Mouse (Mus musculus): ENCODE measurements around the gene Zmym2. TPM values are rescaled to one million over a fixed set of nuclear protein-coding genes. Genes with fewer than 3 reads are reported as not detected.

The Zmym2 gene
- polyA plus RNA-seq, 1 experiment: 16.6 TPM

DNA sequence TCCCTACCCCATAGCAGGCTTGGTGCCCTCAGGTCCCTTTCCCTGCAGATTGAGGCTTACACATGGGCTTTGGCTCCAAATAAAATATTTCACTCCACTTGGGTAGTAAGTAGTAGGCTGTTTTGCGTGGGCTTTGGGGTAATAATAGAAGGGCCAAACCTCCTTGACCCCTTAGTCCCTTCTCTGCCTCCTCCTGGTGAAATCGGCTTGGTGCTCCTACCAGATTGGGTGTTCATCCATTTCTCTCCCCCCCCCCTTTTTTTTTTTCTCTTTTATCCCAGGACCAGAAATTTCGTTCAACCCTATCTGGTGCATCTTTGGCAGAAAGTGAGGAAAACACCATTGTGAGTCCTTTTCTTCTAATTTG, 1.0 kb downstream of the Zmym2 start:
- H3K4me3 ChIP-seq (ENCODE audit: control insufficient read depth, insufficient read depth, low read length): peak overlapping the region; percentile 73
- peak overlapping the region; percentile 75 for H3K27ac ChIP-seq (ENCODE audit: control insufficient read depth, insufficient read depth, low read length)
- H3K27me3 ChIP-seq (ENCODE audit: control insufficient read depth, insufficient read depth, low read length): no peaks in the 10 kb centered on the region
- TF ChIP-seq POLR2A (IDR thresholded peaks at IDR 0.05; ENCODE audit: control insufficient read depth, extremely low read depth, insufficient read depth, low read length, poor library complexity) (no peak), CTCF (IDR thresholded peaks at IDR 0.05; ENCODE audit: borderline replicate concordance, control insufficient read depth, extremely low read depth, insufficient read depth, low read length, poor library complexity) (no peak)
- no peak for DNase-seq
- 0 out of 2 replicates have a peak, but pooled peaks cover 4% of the 10 kb centered on the region for H3K36me3 ChIP-seq (ENCODE audit: control insufficient read depth, insufficient read depth, low read length)
- H3K4me1 ChIP-seq (replicated peaks; ENCODE audit: control insufficient read depth, insufficient read depth, low read length): no peaks in the 10 kb centered on the region
- 0% methylated on average over 3 of the region's 3 CpGs for WGBS

DNA sequence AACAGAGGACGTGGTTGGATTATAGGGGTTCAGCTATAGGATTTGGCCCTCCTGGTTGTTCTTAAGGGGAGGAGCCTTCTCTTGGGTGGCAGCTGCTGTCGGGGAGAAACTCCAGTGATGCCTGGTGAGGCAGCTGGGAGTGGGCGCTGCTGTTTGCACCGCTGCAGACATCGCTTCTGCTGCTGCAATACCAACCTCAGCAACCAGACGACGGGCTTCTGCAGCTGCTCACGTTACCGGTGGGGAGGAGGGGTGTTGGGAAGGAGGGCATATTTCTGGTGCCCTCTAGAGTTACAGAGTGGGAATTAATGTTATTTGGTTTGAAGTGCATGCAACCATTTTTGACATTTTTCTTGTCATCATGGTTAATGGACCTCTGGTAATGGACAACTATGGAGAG, 1.4 kb downstream of the Zmym2 start:
- H3K36me3 ChIP-seq (ENCODE audit: control insufficient read depth, insufficient read depth, low read length): 0 out of 2 replicates have a peak, but pooled peaks cover 4% of the 10 kb centered on the region
- H3K4me1 ChIP-seq (replicated peaks; ENCODE audit: control insufficient read depth, insufficient read depth, low read length): no peaks in the 10 kb centered on the region
- DNase-seq: peak; percentile 79
- WGBS: under 1% methylated on average over 9 of the region's 9 CpGs
- peak; percentile 77 for TF ChIP-seq CTCF (IDR thresholded peaks at IDR 0.05; ENCODE audit: borderline replicate concordance, control insufficient read depth, extremely low read depth, insufficient read depth, low read length, poor library complexity)
- TF ChIP-seq POLR2A (IDR thresholded peaks at IDR 0.05; ENCODE audit: control insufficient read depth, extremely low read depth, insufficient read depth, low read length, poor library complexity): no peak
- peak overlapping the region; percentile 75 for H3K27ac ChIP-seq (ENCODE audit: control insufficient read depth, insufficient read depth, low read length)
- H3K4me3 ChIP-seq (ENCODE audit: control insufficient read depth, insufficient read depth, low read length): peak overlapping the region; percentile 73
- H3K27me3 ChIP-seq (ENCODE audit: control insufficient read depth, insufficient read depth, low read length): no peaks in the 10 kb centered on the region

DNA sequence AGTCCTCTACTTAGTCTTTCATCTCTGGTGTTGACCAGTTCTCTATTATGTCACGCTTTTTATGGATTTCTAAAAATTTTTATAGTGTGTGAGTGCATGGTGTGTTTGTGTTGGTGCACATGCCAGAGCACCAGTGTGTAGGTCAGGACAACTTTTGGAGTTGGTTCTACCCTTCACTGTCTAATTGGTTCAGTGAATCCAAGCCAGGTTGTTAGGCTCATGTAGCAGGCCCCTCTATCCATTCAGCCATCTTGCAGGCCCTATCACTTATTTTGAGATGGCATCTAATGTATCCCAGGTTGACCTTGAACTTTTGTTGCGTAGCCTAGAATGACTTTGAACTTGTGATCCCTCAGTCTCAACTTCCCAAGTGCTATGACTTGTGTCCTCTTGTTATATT, 2.0 kb downstream of the Zmym2 start:
- no peak for DNase-seq
- no peak for TF ChIP-seq POLR2A (IDR thresholded peaks at IDR 0.05; ENCODE audit: control insufficient read depth, extremely low read depth, insufficient read depth, low read length, poor library complexity)
- no peak for TF ChIP-seq CTCF (IDR thresholded peaks at IDR 0.05; ENCODE audit: borderline replicate concordance, control insufficient read depth, extremely low read depth, insufficient read depth, low read length, poor library complexity)
- Histone ChIP-seq H3K27ac (ENCODE audit: control insufficient read depth, insufficient read depth, low read length) (no peak overlapping the region), H3K27me3 (ENCODE audit: control insufficient read depth, insufficient read depth, low read length) (no peaks in the 10 kb centered on the region), H3K36me3 (ENCODE audit: control insufficient read depth, insufficient read depth, low read length) (0 out of 2 replicates have a peak, but pooled peaks cover 4% of the 10 kb centered on the region), H3K4me3 (ENCODE audit: control insufficient read depth, insufficient read depth, low read length) (no peak overlapping the region), H3K4me1 (replicated peaks; ENCODE audit: control insufficient read depth, insufficient read depth, low read length) (no peaks in the 10 kb centered on the region)
- 79% methylated on average over 2 of the region's 2 CpGs for WGBS

DNA sequence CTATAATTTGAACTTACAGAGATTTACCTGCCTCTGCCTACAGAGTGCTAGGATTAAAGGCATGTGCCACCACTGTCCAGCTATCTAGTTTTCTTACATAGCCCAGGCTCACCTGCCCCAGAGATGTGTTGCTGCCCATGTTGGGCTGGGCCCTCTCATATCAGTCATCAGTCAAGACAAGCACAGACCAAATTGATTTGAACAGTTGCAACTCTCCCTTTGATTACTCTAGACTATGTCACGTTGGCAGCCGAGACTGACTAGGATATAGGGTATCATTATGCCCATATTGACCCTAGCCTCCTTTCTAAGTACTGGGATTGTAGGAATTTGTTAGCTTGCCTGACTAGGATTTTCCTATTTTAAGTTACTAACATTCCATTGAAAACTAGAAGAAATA, 8.0 kb downstream of the Zmym2 start:
- H3K4me3 ChIP-seq (ENCODE audit: control insufficient read depth, insufficient read depth, low read length): no peak overlapping the region
- no peak for DNase-seq
- 0 out of 2 replicates have a peak, but pooled peaks cover 2% of the 10 kb centered on the region for H3K4me1 ChIP-seq (replicated peaks; ENCODE audit: control insufficient read depth, insufficient read depth, low read length)
- 93% methylated on average over 2 of the region's 2 CpGs for WGBS
- H3K27me3 ChIP-seq (ENCODE audit: control insufficient read depth, insufficient read depth, low read length): no peaks in the 10 kb centered on the region
- 0 out of 2 replicates have a peak, but pooled peaks cover 17% of the 10 kb centered on the region for H3K36me3 ChIP-seq (ENCODE audit: control insufficient read depth, insufficient read depth, low read length)
- no peak overlapping the region for H3K27ac ChIP-seq (ENCODE audit: control insufficient read depth, insufficient read depth, low read length)
- TF ChIP-seq POLR2A (IDR thresholded peaks at IDR 0.05; ENCODE audit: control insufficient read depth, extremely low read depth, insufficient read depth, low read length, poor library complexity) (no peak), CTCF (IDR thresholded peaks at IDR 0.05; ENCODE audit: borderline replicate concordance, control insufficient read depth, extremely low read depth, insufficient read depth, low read length, poor library complexity) (no peak)

DNA sequence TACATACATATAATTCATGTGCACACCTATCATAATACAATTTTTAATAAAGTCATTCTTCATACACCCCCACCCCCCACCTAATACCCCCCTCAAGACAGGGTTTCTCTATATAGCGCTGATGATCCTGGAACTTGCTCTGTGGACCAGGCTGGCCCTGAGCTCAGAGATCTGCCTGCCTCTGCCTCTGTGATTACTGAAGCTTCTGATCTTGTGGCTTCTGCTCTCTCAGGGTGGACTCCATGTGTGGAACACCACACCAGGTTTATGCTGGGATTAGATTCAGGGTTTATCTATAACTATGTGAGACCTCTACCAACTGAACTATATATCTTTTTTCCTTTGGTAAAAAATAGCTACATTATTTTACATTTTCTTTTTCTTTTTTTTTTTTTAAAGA, 10.1 kb downstream of the Zmym2 start:
- Histone ChIP-seq H3K27me3 (ENCODE audit: control insufficient read depth, insufficient read depth, low read length) (no peaks in the 10 kb centered on the region), H3K36me3 (ENCODE audit: control insufficient read depth, insufficient read depth, low read length) (0 out of 2 replicates have a peak, but pooled peaks cover 15% of the 10 kb centered on the region), H3K27ac (ENCODE audit: control insufficient read depth, insufficient read depth, low read length) (no peak overlapping the region), H3K4me3 (ENCODE audit: control insufficient read depth, insufficient read depth, low read length) (no peak overlapping the region), H3K4me1 (replicated peaks; ENCODE audit: control insufficient read depth, insufficient read depth, low read length) (0 out of 2 replicates have a peak, but pooled peaks cover 2% of the 10 kb centered on the region)
- WGBS: 97% methylated on average over 1 of the region's 1 CpGs
- no peak for DNase-seq
- TF ChIP-seq POLR2A (IDR thresholded peaks at IDR 0.05; ENCODE audit: control insufficient read depth, extremely low read depth, insufficient read depth, low read length, poor library complexity) (no peak), CTCF (IDR thresholded peaks at IDR 0.05; ENCODE audit: borderline replicate concordance, control insufficient read depth, extremely low read depth, insufficient read depth, low read length, poor library complexity) (no peak)

DNA sequence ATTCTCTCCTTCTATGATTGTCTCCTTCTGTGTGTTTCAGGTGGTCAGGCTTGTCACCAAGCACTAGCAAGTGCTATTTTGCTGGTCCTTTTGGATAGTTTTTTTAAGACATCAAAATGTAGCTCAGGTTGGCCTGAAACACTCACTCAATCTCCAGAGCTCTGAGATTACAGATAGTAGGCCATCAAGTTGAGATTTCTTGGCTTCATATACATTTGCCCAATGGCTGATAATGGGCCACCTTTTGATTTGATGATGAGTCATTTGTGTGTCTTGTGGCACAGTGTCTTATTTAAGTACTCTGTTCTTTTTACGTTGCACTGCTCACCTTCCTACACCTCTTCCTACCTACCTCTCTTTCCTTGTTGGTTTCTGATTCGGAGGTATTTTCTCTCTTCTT, 11.0 kb downstream of the Zmym2 start:
- H3K27me3 ChIP-seq (ENCODE audit: control insufficient read depth, insufficient read depth, low read length): no peaks in the 10 kb centered on the region
- H3K27ac ChIP-seq (ENCODE audit: control insufficient read depth, insufficient read depth, low read length): no peak overlapping the region
- 89% methylated on average over 2 of the region's 2 CpGs for WGBS
- peaks cover 19% of the 10 kb centered on the region; the same call in 1 of the 2 replicates for H3K36me3 ChIP-seq (ENCODE audit: control insufficient read depth, insufficient read depth, low read length)
- TF ChIP-seq POLR2A (IDR thresholded peaks at IDR 0.05; ENCODE audit: control insufficient read depth, extremely low read depth, insufficient read depth, low read length, poor library complexity) (no peak), CTCF (IDR thresholded peaks at IDR 0.05; ENCODE audit: borderline replicate concordance, control insufficient read depth, extremely low read depth, insufficient read depth, low read length, poor library complexity) (no peak)
- DNase-seq: no peak
- H3K4me3 ChIP-seq (ENCODE audit: control insufficient read depth, insufficient read depth, low read length): no peak overlapping the region
- 0 out of 2 replicates have a peak, but pooled peaks cover 2% of the 10 kb centered on the region for H3K4me1 ChIP-seq (replicated peaks; ENCODE audit: control insufficient read depth, insufficient read depth, low read length)

DNA sequence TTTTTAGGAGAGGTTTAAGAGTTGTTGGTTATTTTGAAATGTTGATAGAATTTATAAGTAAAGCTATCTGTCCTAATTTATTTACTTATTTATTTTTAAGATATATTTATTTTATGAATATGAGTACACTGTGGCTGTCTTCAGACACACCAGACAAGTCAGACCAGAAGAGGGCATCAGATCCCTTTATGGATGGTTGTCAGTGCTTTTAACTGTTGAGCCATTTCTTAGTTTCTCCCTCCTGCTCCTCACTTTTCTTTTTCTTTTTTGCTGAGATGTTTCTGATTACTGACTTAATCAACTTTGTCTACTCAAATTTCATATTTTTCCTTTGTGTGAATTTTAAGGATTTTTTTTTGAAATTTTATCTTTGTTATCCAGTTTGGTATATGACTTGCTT, 13.2 kb downstream of the Zmym2 start:
- peaks cover 21% of the 10 kb centered on the region for H3K36me3 ChIP-seq (ENCODE audit: control insufficient read depth, insufficient read depth, low read length)
- H3K4me3 ChIP-seq (ENCODE audit: control insufficient read depth, insufficient read depth, low read length): no peak overlapping the region
- H3K27me3 ChIP-seq (ENCODE audit: control insufficient read depth, insufficient read depth, low read length): no peaks in the 10 kb centered on the region
- H3K27ac ChIP-seq (ENCODE audit: control insufficient read depth, insufficient read depth, low read length): no peak overlapping the region
- no peaks in the 10 kb centered on the region for H3K4me1 ChIP-seq (replicated peaks; ENCODE audit: control insufficient read depth, insufficient read depth, low read length)
- no peak for DNase-seq
- no peak for TF ChIP-seq POLR2A (IDR thresholded peaks at IDR 0.05; ENCODE audit: control insufficient read depth, extremely low read depth, insufficient read depth, low read length, poor library complexity)
- TF ChIP-seq CTCF (IDR thresholded peaks at IDR 0.05; ENCODE audit: borderline replicate concordance, control insufficient read depth, extremely low read depth, insufficient read depth, low read length, poor library complexity): no peak

Data from thymus, adult 2 months (tissue).